Mouse (Mus musculus) stomach, embryonic 14.5 days (tissue): ENCODE results near the gene Kcnip4. TPM values are rescaled to one million over a fixed set of nuclear protein-coding genes. Genes with fewer than 3 reads are reported as not detected.

Source experiments
- ATAC-seq: fragments of 200-750 bp; cut with Nextera tagmentation; 2 replicates; pipeline ENCODE4 v1.8.0; 2017; ENCODE audit warnings: low read depth, moderate TSS enrichment; ENCODE audit not compliant: insufficient number of reproducible peaks, insufficient read depth, low FRiP score
- H3K27ac ChIP-seq: fragments of 300-500 bp; sonication (generic); 2 replicates; pipeline ENCODE4 v1.5.1; 2014; ENCODE audit warnings: mild to moderate bottlenecking, low read length, moderate library complexity, mixed read lengths
- H3K27me3 ChIP-seq: fragments of 300-500 bp; sonication (generic); 2 replicates; pipeline ENCODE4 v1.6.1; 2014; ENCODE audit warnings: low read length, control low read depth, mixed read lengths; ENCODE audit not compliant: control insufficient read depth, insufficient read depth
- H3K36me3 ChIP-seq: fragments of 300-500 bp; sonication (generic); 2 replicates; pipeline ENCODE4 v1.6.1; 2014; ENCODE audit warnings: mild to moderate bottlenecking, control low read depth, low read length, moderate library complexity, mixed read lengths; ENCODE audit not compliant: control insufficient read depth, insufficient read depth
- H3K4me1 ChIP-seq: fragments of 300-500 bp; sonication (generic); 2 replicates; pipeline ENCODE4 v1.6.1; 2014; ENCODE audit warnings: low read length, control low read depth, mixed read lengths; ENCODE audit not compliant: control insufficient read depth, insufficient read depth
- H3K4me2 ChIP-seq: fragments of 300-500 bp; sonication (generic); replicated peaks from 2 replicates; pipeline ENCODE4 v1.6.1; 2014; ENCODE audit warnings: low read depth, low read length, control low read depth
- H3K4me3 ChIP-seq: fragments of 300-500 bp; sonication (generic); 2 replicates; pipeline ENCODE4 v1.5.1; 2014; ENCODE audit warnings: low read depth, low read length, control low read depth
- H3K9ac ChIP-seq: fragments of 300-500 bp; sonication (generic); replicated peaks from 2 replicates; pipeline ENCODE4 v1.6.1; 2014; ENCODE audit warnings: low read depth, mild to moderate bottlenecking, control low read depth, low read length, moderate library complexity, mixed read lengths
- H3K9me3 ChIP-seq: fragments of 300-500 bp; sonication (generic); 2 replicates; pipeline ENCODE4 v1.6.1; 2016; ENCODE audit warnings: low read depth, low read length, control low read depth; ENCODE audit not compliant: control insufficient read depth
- WGBS: fragments of 180-500 bp; shearing (Covaris S2); extraction: QIAGEN DNeasy Blood & Tissue Kit; methylation state at CpG from one replicate; pipeline ENCODE4 v1.1.7; 2014; 5-methylcytosine and 5-hydroxymethylcytosine counted together
- polyA plus RNA-seq: library from polyadenylated mRNA; unstranded; fragments of >200 nt; fragmentation: Nextera tagmentation; extraction: Ambion mirVana; gene quantifications from 2 replicates; pipeline ENCODE4 v1.2.1, GENCODE M21; 2014

Kcnip4 gene
- polyA plus RNA-seq, 1 experiment from 2014 or later = 6.1 TPM

DNA sequence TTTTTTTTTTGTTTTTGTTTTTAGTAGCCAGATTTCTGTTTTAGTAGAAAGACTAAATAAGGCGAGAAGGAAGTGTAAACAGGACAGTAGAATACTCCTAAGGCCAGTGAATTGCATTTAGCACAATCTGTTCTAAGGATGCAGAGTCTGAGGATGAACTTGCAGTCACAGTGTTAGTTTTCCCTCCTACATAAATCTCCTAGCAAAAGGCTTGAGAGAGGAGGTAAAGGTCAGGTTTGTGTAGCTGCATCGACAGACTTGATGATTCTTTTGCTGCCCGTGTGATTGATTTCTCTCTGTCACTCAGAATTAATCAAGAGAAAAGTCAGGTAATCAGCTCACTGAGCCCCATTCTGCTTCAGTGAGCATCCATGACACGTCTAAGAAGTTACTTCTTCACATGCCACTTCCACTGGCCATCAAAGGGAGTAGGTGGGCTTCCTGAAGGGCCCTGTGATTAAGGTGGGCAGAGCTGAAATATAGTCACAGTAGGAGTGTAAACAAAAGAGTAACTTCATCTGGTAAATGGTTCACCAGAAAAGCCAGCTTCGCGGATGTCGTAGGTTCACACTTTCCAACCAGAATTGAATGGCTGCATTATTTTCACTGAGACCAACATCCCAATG lies 1183.8 kb downstream of the Kcnip4 start:
- no peak overlapping the region for H3K27ac ChIP-seq

More for the DNA sequence above, 1183.8 kb downstream of the Kcnip4 start:
- WGBS = 38% methylated on average over 7 of the region's 7 CpGs
- Histone ChIP-seq H3K4me3 (no peak overlapping the region), H3K4me2 (no peak overlapping the region), H3K4me1 (no peaks in the 10 kb centered on the region), H3K36me3 (no peaks in the 10 kb centered on the region), H3K9ac (no peak overlapping the region), H3K9me3 (no peaks in the 10 kb centered on the region), H3K27me3 (no peaks in the 10 kb centered on the region)
- no peak for ATAC-seq
